Mouse (Mus musculus) heart, adult 9 months (tissue): ENCODE results near the gene Mybpc3.
"Not testable (repeated sequence)": the region's sequence is repeated elsewhere in the genome, so short reads cannot be mapped to it uniquely, and the experiment has no call there.

ENCODE experiments used
- DNase-seq, 2 experiments: peaks; one replicate each; pipeline ENCODE4 v3.0.0; 2022; ENCODE audit warnings: low spot score in 2 of 2

Gene Mybpc3

GRCm38 (mm10) chr2:91087453-91087852 lies 30.5 kb upstream of the Mybpc3 start:
- DNase-seq = no peak

GRCm38 (mm10) chr2:91088987-91089386 lies 29.0 kb upstream of the Mybpc3 start:
- DNase-seq = no peak

GRCm38 (mm10) chr2:91090208-91090607 lies 27.7 kb upstream of the Mybpc3 start:
- DNase-seq = no peak

GRCm38 (mm10) chr2:91090827-91091226 lies 27.1 kb upstream of the Mybpc3 start:
- DNase-seq = no peak

GRCm38 (mm10) chr2:91096524-91096923 lies 21.4 kb upstream of the Mybpc3 start:
- DNase-seq = peak in 1 of 2 experiments; percentile 71

GRCm38 (mm10) chr2:91097015-91097414 lies 20.9 kb upstream of the Mybpc3 start:
- DNase-seq = no peak

GRCm38 (mm10) chr2:91098156-91098555 lies 19.8 kb upstream of the Mybpc3 start:
- no peak for DNase-seq

GRCm38 (mm10) chr2:91101124-91101740 lies 16.7 kb upstream of the Mybpc3 start:
- DNase-seq = peak; percentile 69 to 84

- no peak for DNase-seq
Observed at GRCm38 (mm10) chr2:91108156-91108555, 9.8 kb upstream of the Mybpc3 start.

GRCm38 (mm10) chr2:91109241-91109640 lies 8.7 kb upstream of the Mybpc3 start:
- DNase-seq = no peak

- no peak for DNase-seq
Observed at GRCm38 (mm10) chr2:91109807-91110385, 8.0 kb upstream of the Mybpc3 start.

GRCm38 (mm10) chr2:91110429-91110828 lies 7.5 kb upstream of the Mybpc3 start:
- no peak for DNase-seq

- DNase-seq = not testable (repeated sequence)
Observed at GRCm38 (mm10) chr2:91111832-91112231, 6.1 kb upstream of the Mybpc3 start.

GRCm38 (mm10) chr2:91112491-91112890 lies 5.5 kb upstream of the Mybpc3 start:
- no peak for DNase-seq

- DNase-seq = no peak
Observed at GRCm38 (mm10) chr2:91113334-91113733, 4.6 kb upstream of the Mybpc3 start.

GRCm38 (mm10) chr2:91113852-91114251 lies 4.1 kb upstream of the Mybpc3 start:
- no peak for DNase-seq

GRCm38 (mm10) chr2:91114781-91115577 lies 3.0 kb upstream of the Mybpc3 start:
- DNase-seq = peak; percentile 82 to 94

GRCm38 (mm10) chr2:91115578-91115970 lies 2.4 kb upstream of the Mybpc3 start:
- no peak for DNase-seq

- no peak for DNase-seq
Observed at GRCm38 (mm10) chr2:91116842-91117241, 1.1 kb upstream of the Mybpc3 start.

GRCm38 (mm10) chr2:91118647-91119046 lies 703 bp downstream of the Mybpc3 start:
- DNase-seq = peak; percentile 77 to 83

- DNase-seq = no peak
Observed at GRCm38 (mm10) chr2:91119061-91119460, 1.1 kb downstream of the Mybpc3 start.

- peak in 1 of 2 experiments; percentile 32 for DNase-seq
Observed at GRCm38 (mm10) chr2:91119551-91119950, 1.6 kb downstream of the Mybpc3 start.

- no peak for DNase-seq
Observed at GRCm38 (mm10) chr2:91120261-91120671, 2.3 kb downstream of the Mybpc3 start.
